Mouse (Mus musculus) limb, embryonic 12.5 days (tissue): ENCODE data around the gene Rps9. TPM values are rescaled to one million over a fixed set of nuclear protein-coding genes. Genes with fewer than 3 reads are reported as not detected.
"Not testable (repeated sequence)": the region's sequence is repeated elsewhere in the genome, so short reads cannot be mapped to it uniquely, and the experiment has no call there.

ENCODE experiments used
- ATAC-seq: fragments of 200-750 bp; cut with Nextera tagmentation; 2 replicates; pipeline ENCODE4 v1.8.0; 2017; ENCODE audit warnings: low read depth, moderate TSS enrichment; ENCODE audit not compliant: insufficient number of reproducible peaks, insufficient read depth, low FRiP score, low TSS enrichment
- H3K27ac ChIP-seq: fragments of 300-500 bp; sonication (generic); 2 replicates; pipeline ENCODE4 v1.5.1; 2016; ENCODE audit warnings: mild to moderate bottlenecking, moderate library complexity
- H3K27me3 ChIP-seq: fragments of 300-500 bp; sonication (generic); 2 replicates; pipeline ENCODE4 v1.6.1; 2016; ENCODE audit warnings: mild to moderate bottlenecking, moderate library complexity
- H3K36me3 ChIP-seq: fragments of 300-500 bp; sonication (generic); 2 replicates; pipeline ENCODE4 v1.6.1; 2016; ENCODE audit warnings: mild to moderate bottlenecking, moderate library complexity
- H3K4me1 ChIP-seq: fragments of 300-500 bp; sonication (generic); replicated peaks from 2 replicates; pipeline ENCODE4 v1.6.1; 2016
- H3K4me2 ChIP-seq: fragments of 300-500 bp; sonication (generic); 2 replicates; pipeline ENCODE4 v1.6.1; 2016; ENCODE audit warnings: mild to moderate bottlenecking, moderate library complexity
- H3K4me3 ChIP-seq: fragments of 300-500 bp; sonication (generic); replicated peaks from 2 replicates; pipeline ENCODE4 v1.5.1; 2016; ENCODE audit warnings: mild to moderate bottlenecking
- H3K9ac ChIP-seq: fragments of 300-500 bp; sonication (generic); replicated peaks from 2 replicates; pipeline ENCODE4 v1.6.1; 2016; ENCODE audit warnings: mild to moderate bottlenecking, moderate library complexity
- H3K9me3 ChIP-seq: fragments of 300-500 bp; sonication (generic); 2 replicates; pipeline ENCODE4 v1.6.1; 2016; ENCODE audit warnings: mild to moderate bottlenecking, moderate library complexity
- WGBS: fragments of 180-500 bp; shearing (Covaris S2); methylation state at CpG from one replicate; pipeline ENCODE4 v1.1.7; 2016; 5-methylcytosine and 5-hydroxymethylcytosine counted together
- polyA plus RNA-seq: library from polyadenylated mRNA; unstranded; fragments of >200 nt; fragmentation: Nextera tagmentation; extraction: Ambion mirVana; gene quantifications from 2 replicates; pipeline ENCODE4 v1.2.1, GENCODE M21; 2016

The Rps9 gene
- polyA plus RNA-seq, 1 experiment from 2014 or later: 1,455 TPM

DNA sequence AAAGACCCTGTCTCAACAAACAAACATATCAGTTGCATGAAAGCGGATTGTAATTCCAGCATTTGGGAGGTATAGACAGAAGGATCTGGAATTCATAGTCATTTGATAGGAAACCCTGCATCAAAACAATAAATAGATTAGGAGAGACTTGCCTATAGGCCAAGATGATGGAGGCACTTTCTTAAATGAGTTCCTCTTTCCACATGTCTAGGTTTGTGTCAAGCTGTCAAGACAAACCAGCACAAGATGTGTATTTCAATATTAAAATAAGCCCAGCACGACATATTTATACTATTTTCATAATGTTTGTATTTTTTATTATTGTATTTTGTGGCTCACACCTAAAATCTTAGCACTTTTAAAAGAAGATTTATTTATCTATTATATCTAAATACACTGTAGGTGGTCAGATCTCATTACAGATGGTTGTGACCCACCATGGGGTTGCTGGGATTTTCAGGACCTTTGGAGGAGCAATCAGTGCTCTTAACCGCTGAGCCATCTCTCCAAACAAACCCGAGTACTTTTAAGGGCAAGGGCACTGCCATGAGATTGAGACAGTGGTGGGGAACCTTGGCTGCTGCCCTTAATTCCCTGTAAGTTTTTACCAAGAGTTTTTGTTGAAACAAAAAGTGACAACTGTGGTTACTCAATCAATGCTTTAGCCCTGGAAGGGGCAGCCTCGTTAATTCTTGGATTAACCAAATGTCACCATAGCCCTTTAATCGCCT lies 480 bp upstream of the Rps9 start:
- peak; percentile 38 for ATAC-seq
- Histone ChIP-seq H3K9ac (peak overlapping the region; percentile 52), H3K9me3 (no peaks in the 10 kb centered on the region), H3K4me2 (peak overlapping the region; percentile 53), H3K4me1 (peaks cover 13% of the 10 kb centered on the region), H3K36me3 (peaks cover 74% of the 10 kb centered on the region), H3K27ac (peak overlapping the region; percentile 93), H3K4me3 (peak overlapping the region; percentile 81), H3K27me3 (no peaks in the 10 kb centered on the region)
- WGBS: 18% methylated on average over 6 of the region's 6 CpGs

- ATAC-seq: no peak
- Histone ChIP-seq H3K36me3 (peaks cover 63% of the 10 kb centered on the region), H3K4me3 (peak overlapping the region; percentile 81), H3K27ac (peak overlapping the region; percentile 93), H3K9me3 (no peaks in the 10 kb centered on the region), H3K9ac (peak overlapping the region; percentile 94), H3K4me2 (peak overlapping the region; percentile 94), H3K4me1 (peaks cover 13% of the 10 kb centered on the region), H3K27me3 (no peaks in the 10 kb centered on the region)
- WGBS: under 1% methylated on average over 20 of the region's 20 CpGs
These were observed 682 bp downstream of the Rps9 start for GRCm38 (mm10) chr7:3704475-3704874.

DNA sequence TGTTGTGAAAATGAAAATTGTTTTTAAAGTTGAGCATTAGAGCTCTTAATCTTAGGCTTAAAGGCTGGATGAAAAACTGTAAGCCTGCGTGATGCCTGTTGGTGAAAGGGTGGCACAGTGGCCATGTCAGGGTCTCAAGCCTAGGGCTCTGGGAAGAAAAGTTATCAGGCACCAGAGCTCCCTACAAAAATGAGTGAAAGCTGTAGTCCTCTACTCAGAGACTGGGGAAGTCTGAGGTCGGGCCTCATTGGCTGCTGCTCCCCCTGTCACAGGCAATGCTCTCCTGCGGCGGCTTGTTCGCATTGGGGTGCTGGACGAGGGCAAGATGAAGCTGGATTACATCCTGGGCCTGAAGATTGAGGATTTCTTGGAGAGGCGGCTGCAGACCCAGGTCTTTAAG lies 1.7 kb downstream of the Rps9 start:
- peaks cover 53% of the 10 kb centered on the region for H3K36me3 ChIP-seq
- WGBS: 5% methylated on average over 7 of the region's 7 CpGs

DNA sequence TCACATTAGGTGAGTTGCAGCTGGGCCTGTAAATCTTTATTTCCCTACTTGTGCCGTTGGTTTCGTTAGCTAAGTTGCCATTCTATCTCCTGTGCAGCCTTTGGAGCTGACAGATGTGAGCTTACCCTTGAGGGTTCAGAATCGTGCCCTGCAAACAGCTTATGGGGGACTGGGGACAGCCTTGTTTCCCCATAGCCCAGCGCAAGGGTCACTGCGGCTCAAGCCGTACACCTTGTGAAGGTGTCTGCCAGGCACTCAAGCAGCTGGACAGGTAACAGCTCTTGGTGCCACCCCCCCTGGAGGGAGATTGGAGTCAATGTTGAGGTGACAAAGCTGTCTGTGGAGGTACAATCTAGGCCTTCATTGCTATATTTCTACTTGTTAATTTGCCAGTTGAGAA lies 2.1 kb downstream of the Rps9 start:
- peak overlapping the region; percentile 81 for H3K4me3 ChIP-seq
- 0 out of 2 replicates have a peak overlapping the region, but pooled peaks have one; percentile 35 for H3K27ac ChIP-seq
- H3K4me2 ChIP-seq: peak overlapping the region; percentile 94
- no peaks in the 10 kb centered on the region for H3K9me3 ChIP-seq
- no peak for ATAC-seq
- 33% methylated on average over 6 of the region's 6 CpGs for WGBS
- H3K27me3 ChIP-seq: no peaks in the 10 kb centered on the region
- peaks cover 49% of the 10 kb centered on the region for H3K36me3 ChIP-seq
- H3K4me1 ChIP-seq: peaks cover 13% of the 10 kb centered on the region
- H3K9ac ChIP-seq: peak overlapping the region; percentile 94

More for the DNA sequence above, 1.7 kb downstream of the Rps9 start:
- H3K27ac ChIP-seq: peak overlapping the region; percentile 60; the same call in 1 of the 2 replicates
- not testable (repeated sequence) for H3K9me3 ChIP-seq, ATAC-seq, H3K27me3 ChIP-seq
- peaks cover 13% of the 10 kb centered on the region for H3K4me1 ChIP-seq
- peak overlapping the region; percentile 81 for H3K4me3 ChIP-seq
- H3K4me2 ChIP-seq: peak overlapping the region; percentile 94
- peak overlapping the region; percentile 94 for H3K9ac ChIP-seq

DNA sequence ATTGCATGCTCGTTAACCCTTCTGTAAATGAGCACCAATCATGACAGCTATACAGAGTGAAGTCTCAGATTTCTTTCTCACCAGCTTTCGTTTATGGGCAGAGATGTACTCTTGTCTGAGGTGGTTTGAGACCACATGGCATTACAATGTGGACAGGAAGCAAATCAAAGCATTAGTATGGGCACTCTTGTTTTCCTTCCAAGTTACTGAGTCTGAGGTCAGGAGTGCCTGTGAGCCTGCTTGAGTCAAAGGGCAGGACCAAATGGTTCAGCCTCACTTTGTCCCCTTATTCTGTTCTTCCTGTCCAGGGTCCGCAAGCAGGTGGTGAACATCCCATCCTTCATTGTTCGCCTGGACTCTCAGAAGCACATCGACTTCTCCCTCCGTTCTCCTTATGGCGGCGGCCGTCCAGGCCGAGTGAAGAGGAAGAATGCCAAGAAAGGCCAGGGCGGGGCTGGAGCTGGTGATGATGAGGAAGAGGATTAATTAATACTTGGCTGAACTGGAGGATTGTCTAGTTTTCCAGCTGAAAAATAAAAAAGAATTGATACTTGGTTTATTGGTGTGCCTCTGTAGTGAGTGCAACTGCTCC lies 2.6 kb downstream of the Rps9 start:
- Histone ChIP-seq H3K4me2 (peak overlapping the region; percentile 94), H3K9ac (peak overlapping the region; percentile 94; the same call in 1 of the 2 replicates), H3K4me3 (peak overlapping the region; percentile 81), H3K4me1 (peaks cover 13% of the 10 kb centered on the region), H3K27me3 (no peaks in the 10 kb centered on the region), H3K9me3 (no peaks in the 10 kb centered on the region), H3K36me3 (peaks cover 43% of the 10 kb centered on the region), H3K27ac (0 out of 2 replicates have a peak overlapping the region, but pooled peaks have one; percentile 35)
- no peak for ATAC-seq
- 64% methylated on average over 11 of the region's 11 CpGs for WGBS

DNA sequence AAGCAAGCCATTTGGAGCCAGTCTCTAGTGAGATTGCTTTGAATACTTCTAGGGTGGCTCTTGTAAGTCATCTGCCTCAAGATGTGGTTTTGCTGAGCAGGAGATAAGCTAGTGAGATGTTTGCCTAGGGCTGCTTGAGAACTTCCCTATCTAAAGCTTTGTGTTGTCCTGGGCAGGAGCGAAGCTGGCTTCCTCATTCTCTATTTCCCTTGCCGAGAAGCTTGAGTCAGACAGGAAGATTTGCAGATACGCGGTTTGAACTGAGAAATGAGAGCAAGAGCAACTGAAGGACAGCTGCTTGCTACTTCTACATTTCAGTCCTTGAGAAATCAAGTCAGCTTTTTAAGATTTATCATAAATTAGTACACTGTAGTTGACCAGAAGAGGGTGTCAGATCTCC lies 3.2 kb downstream of the Rps9 start:
- Histone ChIP-seq H3K9ac (no peak overlapping the region; the same call in 1 of the 2 replicates), H3K36me3 (peaks cover 39% of the 10 kb centered on the region), H3K27ac (no peak overlapping the region), H3K4me2 (peak overlapping the region; percentile 94; the same call in 1 of the 2 replicates), H3K27me3 (no peaks in the 10 kb centered on the region), H3K4me1 (peaks cover 13% of the 10 kb centered on the region), H3K9me3 (no peaks in the 10 kb centered on the region), H3K4me3 (0 out of 2 replicates have a peak overlapping the region, but pooled peaks have one; percentile 81)
- ATAC-seq: no peak
- WGBS: 66% methylated on average over 4 of the region's 4 CpGs

DNA sequence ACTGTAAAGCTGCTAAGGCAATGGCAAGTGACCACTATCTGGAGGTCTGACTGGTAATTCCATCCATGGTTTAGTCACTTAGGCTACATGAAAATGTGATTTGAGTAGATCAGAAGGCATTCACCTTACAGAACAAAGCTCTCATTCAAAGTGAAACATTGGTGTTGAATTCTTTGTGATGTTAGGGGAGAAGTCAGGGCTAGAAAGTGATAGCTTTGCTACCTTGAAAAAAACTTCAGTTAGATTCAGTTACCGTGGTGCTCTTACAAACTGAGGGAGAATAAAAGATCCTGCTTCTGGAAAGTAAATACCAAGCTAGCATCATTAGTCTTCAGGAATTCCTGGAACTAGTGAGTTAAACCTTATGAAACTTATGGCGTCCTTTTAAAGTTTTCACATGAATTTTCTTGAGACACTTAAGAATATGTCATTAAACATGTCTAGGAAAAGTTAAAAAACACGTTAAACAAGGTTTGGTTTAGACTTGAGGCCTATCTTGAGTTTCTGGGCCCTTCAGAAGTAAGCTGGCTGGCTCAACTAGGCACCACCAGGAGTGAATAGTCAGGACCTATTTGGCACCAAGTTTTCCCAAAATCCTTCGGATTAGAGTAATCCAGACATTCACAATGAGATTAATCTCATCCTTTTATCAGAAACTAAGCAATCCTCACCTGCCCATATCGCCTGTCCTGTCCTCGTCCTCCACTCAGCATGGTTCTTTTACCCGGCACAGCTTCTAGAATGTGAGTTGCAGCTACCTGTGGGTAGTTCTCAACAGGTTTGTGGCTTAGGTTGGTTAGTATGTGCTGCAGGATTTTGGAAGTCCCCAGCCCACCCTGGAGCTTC lies 4.0 kb downstream of the Rps9 start:
- peaks cover 38% of the 10 kb centered on the region for H3K36me3 ChIP-seq
- 26% methylated on average over 7 of the region's 7 CpGs for WGBS

GRCm38 (mm10) chr7:3708447-3708980 lies 4.7 kb downstream of the Rps9 start:
- not testable (repeated sequence) for ATAC-seq, H3K9ac ChIP-seq, H3K27me3 ChIP-seq, H3K27ac ChIP-seq, H3K4me3 ChIP-seq, H3K9me3 ChIP-seq, H3K4me2 ChIP-seq
- Histone ChIP-seq H3K4me1 (peaks cover 13% of the 10 kb centered on the region), H3K36me3 (peaks cover 38% of the 10 kb centered on the region)
- 37% methylated on average over 5 of the region's 5 CpGs for whole genome bisulfite sequencing

More for the DNA sequence above, 4.0 kb downstream of the Rps9 start:
- Histone ChIP-seq H3K27ac (no peak overlapping the region), H3K4me3 (no peak overlapping the region), H3K4me1 (peaks cover 13% of the 10 kb centered on the region), H3K4me2 (no peak overlapping the region), H3K27me3 (no peaks in the 10 kb centered on the region), H3K9me3 (no peaks in the 10 kb centered on the region), H3K9ac (no peak overlapping the region)
- ATAC-seq: no peak

- 82% methylated on average over 1 of the region's 1 CpGs for WGBS
- Histone ChIP-seq H3K4me1 (peaks cover 13% of the 10 kb centered on the region), H3K4me3 (no peak overlapping the region), H3K27me3 (no peaks in the 10 kb centered on the region), H3K9me3 (no peaks in the 10 kb centered on the region), H3K27ac (no peak overlapping the region), H3K9ac (no peak overlapping the region), H3K4me2 (no peak overlapping the region), H3K36me3 (peaks cover 38% of the 10 kb centered on the region)
- no peak for ATAC-seq
These were observed 5.2 kb downstream of the Rps9 start for GRCm38 (mm10) chr7:3709000-3709399.

GRCm38 (mm10) chr7:3712264-3712942 lies 8.6 kb downstream of the Rps9 start:
- Histone ChIP-seq H3K4me2 (no peak overlapping the region), H3K4me3 (no peak overlapping the region), H3K27me3 (no peaks in the 10 kb centered on the region), H3K9ac (no peak overlapping the region), H3K36me3 (peaks cover 9% of the 10 kb centered on the region; the same call in 1 of the 2 replicates), H3K27ac (no peak overlapping the region), H3K9me3 (no peaks in the 10 kb centered on the region), H3K4me1 (no peaks in the 10 kb centered on the region)
- WGBS: 42% methylated on average over 5 of the region's 5 CpGs
- ATAC-seq: no peak
